Mouse (Mus musculus) midbrain, embryonic 15.5 days (tissue): ENCODE measurements at regions not wholly inside any gene's neighbourhood (a gene's known extent, or its start where the extent isn't known, plus 50 kb on each side); places are given as distances from the start of the nearest gene placed in this dataset.

ENCODE experiments used
- ATAC-seq: fragments of 200-750 bp; cut with Nextera tagmentation; replicated peaks from 2 replicates; pipeline ENCODE4 v1.8.0; 2017; ENCODE audit warnings: moderate TSS enrichment
- H3K27ac ChIP-seq: fragments of 300-500 bp; sonication (generic); 2 replicates; pipeline ENCODE4 v1.5.1; 2015; ENCODE audit warnings: mild to moderate bottlenecking, inconsistent platforms
- H3K27me3 ChIP-seq: fragments of 300-500 bp; sonication (generic); replicated peaks from 2 replicates; pipeline ENCODE4 v1.6.1; 2015; ENCODE audit warnings: inconsistent platforms
- H3K36me3 ChIP-seq: fragments of 300-500 bp; sonication (generic); replicated peaks from 2 replicates; pipeline ENCODE4 v1.6.1; 2015; ENCODE audit warnings: inconsistent platforms
- H3K4me1 ChIP-seq: fragments of 300-500 bp; sonication (generic); 2 replicates; pipeline ENCODE4 v1.6.1; 2015; ENCODE audit warnings: inconsistent platforms
- H3K4me2 ChIP-seq: fragments of 300-500 bp; sonication (generic); 2 replicates; pipeline ENCODE4 v1.6.1; 2015; ENCODE audit warnings: inconsistent platforms, mild to moderate bottlenecking, moderate library complexity
- H3K4me3 ChIP-seq: fragments of 300-500 bp; sonication (generic); 2 replicates; pipeline ENCODE4 v1.5.1; 2015; ENCODE audit warnings: mild to moderate bottlenecking, inconsistent platforms
- H3K9ac ChIP-seq: fragments of 300-500 bp; sonication (generic); 2 replicates; pipeline ENCODE4 v1.6.1; 2015; ENCODE audit warnings: mild to moderate bottlenecking, inconsistent platforms
- H3K9me3 ChIP-seq: fragments of 300-500 bp; sonication (generic); 2 replicates; pipeline ENCODE4 v1.6.1; 2016; ENCODE audit warnings: inconsistent platforms
- WGBS: fragments of 180-500 bp; shearing (Covaris S2); methylation state at CpG from one replicate; pipeline ENCODE4 v1.1.7; 2015; ENCODE audit warnings: mixed read lengths; 5-methylcytosine and 5-hydroxymethylcytosine counted together

GRCm38 (mm10) chr4:127679391-127679790 lies 291.4 kb downstream of the CK137956 start:
- Histone ChIP-seq H3K4me3 (no peak overlapping the region), H3K9me3 (no peaks in the 10 kb centered on the region), H3K27me3 (no peaks in the 10 kb centered on the region), H3K36me3 (no peaks in the 10 kb centered on the region), H3K4me2 (no peak overlapping the region), H3K4me1 (peaks cover 15% of the 10 kb centered on the region), H3K9ac (no peak overlapping the region), H3K27ac (no peak overlapping the region)
- no peak for ATAC-seq
- 48% methylated on average over 4 of the region's 4 CpGs for WGBS

GRCm38 (mm10) chr4:127678437-127678836 lies 292.3 kb downstream of the CK137956 start:
- Histone ChIP-seq H3K27ac (no peak overlapping the region), H3K4me3 (no peak overlapping the region), H3K4me1 (peaks cover 15% of the 10 kb centered on the region), H3K9me3 (no peaks in the 10 kb centered on the region), H3K9ac (no peak overlapping the region), H3K4me2 (no peak overlapping the region), H3K27me3 (no peaks in the 10 kb centered on the region), H3K36me3 (no peaks in the 10 kb centered on the region)
- no peak for ATAC-seq
- 63% methylated on average over 5 of the region's 5 CpGs for WGBS

- Histone ChIP-seq H3K9me3 (no peaks in the 10 kb centered on the region), H3K36me3 (no peaks in the 10 kb centered on the region), H3K27ac (peak overlapping the region; percentile 55), H3K9ac (no peak overlapping the region), H3K27me3 (no peaks in the 10 kb centered on the region), H3K4me3 (no peak overlapping the region), H3K4me1 (peaks cover 15% of the 10 kb centered on the region), H3K4me2 (peak overlapping the region; percentile 12)
- 46% methylated on average over 16 of the region's 16 CpGs for WGBS
- ATAC-seq: no peak
Observed at GRCm38 (mm10) chr4:127675745-127676315, 294.9 kb downstream of the CK137956 start.

- H3K9me3 ChIP-seq: no peaks in the 10 kb centered on the region
- H3K27ac ChIP-seq: no peak overlapping the region
- no peak overlapping the region for H3K4me2 ChIP-seq
- H3K36me3 ChIP-seq: no peaks in the 10 kb centered on the region
- no peak for ATAC-seq
- H3K27me3 ChIP-seq: no peaks in the 10 kb centered on the region
- no peak overlapping the region for H3K9ac ChIP-seq
- no peaks in the 10 kb centered on the region for H3K4me1 ChIP-seq
- no peak overlapping the region for H3K4me3 ChIP-seq
- 97% methylated on average over 1 of the region's 1 CpGs for WGBS
Observed at GRCm38 (mm10) chr4:127659950-127660349, 302.0 kb upstream of the Gjb5 start.

- Histone ChIP-seq H3K4me2 (no peak overlapping the region), H3K27me3 (no peaks in the 10 kb centered on the region), H3K9me3 (no peaks in the 10 kb centered on the region), H3K4me1 (no peaks in the 10 kb centered on the region), H3K36me3 (no peaks in the 10 kb centered on the region), H3K9ac (no peak overlapping the region), H3K4me3 (no peak overlapping the region), H3K27ac (no peak overlapping the region)
- no peak for ATAC-seq
- 87% methylated on average over 5 of the region's 5 CpGs for WGBS
Observed at GRCm38 (mm10) chr4:127651601-127652000, 293.6 kb upstream of the Gjb5 start.

GRCm38 (mm10) chr4:127648011-127648410 lies 290.0 kb upstream of the Gjb5 start:
- Histone ChIP-seq H3K27ac (no peak overlapping the region), H3K4me1 (no peaks in the 10 kb centered on the region), H3K4me3 (no peak overlapping the region), H3K36me3 (no peaks in the 10 kb centered on the region), H3K9me3 (no peaks in the 10 kb centered on the region), H3K9ac (no peak overlapping the region), H3K27me3 (no peaks in the 10 kb centered on the region), H3K4me2 (no peak overlapping the region)
- 52% methylated on average over 5 of the region's 5 CpGs for WGBS
- ATAC-seq: no peak

GRCm38 (mm10) chr4:127647189-127647588 lies 289.2 kb upstream of the Gjb5 start:
- Histone ChIP-seq H3K4me1 (no peaks in the 10 kb centered on the region), H3K9me3 (no peaks in the 10 kb centered on the region), H3K36me3 (no peaks in the 10 kb centered on the region), H3K4me2 (no peak overlapping the region), H3K9ac (no peak overlapping the region), H3K4me3 (no peak overlapping the region), H3K27me3 (no peaks in the 10 kb centered on the region), H3K27ac (no peak overlapping the region)
- 69% methylated on average over 8 of the region's 8 CpGs for WGBS
- no peak for ATAC-seq

- no peak overlapping the region for H3K9ac ChIP-seq
- no peaks in the 10 kb centered on the region for H3K36me3 ChIP-seq
- H3K27ac ChIP-seq: peak overlapping the region; percentile 79
- no peak overlapping the region for H3K4me2 ChIP-seq
- peak; percentile 92 for ATAC-seq
- 36% methylated on average over 14 of the region's 14 CpGs for WGBS
- no peaks in the 10 kb centered on the region for H3K9me3 ChIP-seq
- no peaks in the 10 kb centered on the region for H3K27me3 ChIP-seq
- H3K4me1 ChIP-seq: peaks cover 35% of the 10 kb centered on the region
- H3K4me3 ChIP-seq: no peak overlapping the region
Observed at GRCm38 (mm10) chr4:127640251-127641085, 282.5 kb upstream of the Gjb5 start.

- H3K27me3 ChIP-seq: no peaks in the 10 kb centered on the region
- peak overlapping the region; percentile 79; the same call in 1 of the 2 replicates for H3K27ac ChIP-seq
- no peaks in the 10 kb centered on the region for H3K36me3 ChIP-seq
- peaks cover 35% of the 10 kb centered on the region for H3K4me1 ChIP-seq
- H3K9me3 ChIP-seq: no peaks in the 10 kb centered on the region
- H3K9ac ChIP-seq: no peak overlapping the region
- H3K4me3 ChIP-seq: no peak overlapping the region
- ATAC-seq: peak; percentile 48
- 87% methylated on average over 3 of the region's 3 CpGs for WGBS
- no peak overlapping the region for H3K4me2 ChIP-seq
Observed at GRCm38 (mm10) chr4:127639765-127640164, 281.8 kb upstream of the Gjb5 start.

GRCm38 (mm10) chr4:127636934-127637333 lies 279.0 kb upstream of the Gjb5 start:
- H3K36me3 ChIP-seq: no peaks in the 10 kb centered on the region
- H3K27ac ChIP-seq: peak overlapping the region; percentile 32; the same call in 1 of the 2 replicates
- 38% methylated on average over 11 of the region's 11 CpGs for WGBS
- ATAC-seq: no peak
- H3K9ac ChIP-seq: no peak overlapping the region
- H3K27me3 ChIP-seq: no peaks in the 10 kb centered on the region
- no peak overlapping the region for H3K4me2 ChIP-seq
- H3K9me3 ChIP-seq: no peaks in the 10 kb centered on the region
- H3K4me3 ChIP-seq: no peak overlapping the region
- H3K4me1 ChIP-seq: peaks cover 35% of the 10 kb centered on the region

GRCm38 (mm10) chr4:127635262-127635661 lies 277.3 kb upstream of the Gjb5 start:
- H3K4me2 ChIP-seq: no peak overlapping the region
- no peak overlapping the region for H3K27ac ChIP-seq
- H3K9me3 ChIP-seq: no peaks in the 10 kb centered on the region
- 83% methylated on average over 8 of the region's 8 CpGs for WGBS
- H3K4me3 ChIP-seq: no peak overlapping the region
- H3K36me3 ChIP-seq: no peaks in the 10 kb centered on the region
- no peak overlapping the region for H3K9ac ChIP-seq
- peaks cover 18% of the 10 kb centered on the region for H3K4me1 ChIP-seq
- no peak for ATAC-seq
- H3K27me3 ChIP-seq: no peaks in the 10 kb centered on the region

GRCm38 (mm10) chr4:127619870-127620269 lies 261.9 kb upstream of the Gjb5 start:
- H3K4me2 ChIP-seq: no peak overlapping the region
- no peak overlapping the region for H3K9ac ChIP-seq
- 10% methylated on average over 14 of the region's 14 CpGs for WGBS
- H3K4me3 ChIP-seq: no peak overlapping the region
- H3K4me1 ChIP-seq: no peaks in the 10 kb centered on the region
- no peaks in the 10 kb centered on the region for H3K27me3 ChIP-seq
- no peak overlapping the region for H3K27ac ChIP-seq
- no peak for ATAC-seq
- no peaks in the 10 kb centered on the region for H3K9me3 ChIP-seq
- H3K36me3 ChIP-seq: no peaks in the 10 kb centered on the region

GRCm38 (mm10) chr4:127612761-127613160 lies 254.8 kb upstream of the Gjb5 start:
- no peak overlapping the region for H3K9ac ChIP-seq
- H3K36me3 ChIP-seq: no peaks in the 10 kb centered on the region
- no peaks in the 10 kb centered on the region for H3K9me3 ChIP-seq
- no peak overlapping the region for H3K4me2 ChIP-seq
- 58% methylated on average over 8 of the region's 8 CpGs for WGBS
- no peak overlapping the region for H3K27ac ChIP-seq
- ATAC-seq: no peak
- H3K4me1 ChIP-seq: no peaks in the 10 kb centered on the region
- H3K4me3 ChIP-seq: no peak overlapping the region
- H3K27me3 ChIP-seq: no peaks in the 10 kb centered on the region
